Mouse (Mus musculus): ENCODE data around the gene Tgm1.

GRCm38 (mm10) chr14:55763166-55763565 is 49.4 kb upstream of the Tgm1 start:
- TF ChIP-seq CHD2 (IDR thresholded peaks at IDR 0.05; ENCODE audit: low read depth, low read length) (no peak), ZNF384 (IDR thresholded peaks at IDR 0.05; ENCODE audit: low read depth, low read length) (no peak)
